Mouse (Mus musculus): ENCODE measurements at regions not wholly inside any gene's neighbourhood (a gene's known extent, or its start where the extent isn't known, plus 50 kb on each side); places are given as distances from the start of the nearest gene placed in this dataset.

- Histone ChIP-seq H3K9ac (ENCODE audit: low read length) (no peak overlapping the region), H3K4me2 (ENCODE audit: low read depth) (no peak overlapping the region), H3K4me3 (ENCODE audit: low read depth, low read length) (no peak overlapping the region), H3K9me3 (ENCODE audit: control insufficient read depth, low read length) (no peaks in the 10 kb centered on the region), H3K27ac (ENCODE audit: low read depth, low read length) (no peak overlapping the region), H3K27me3 (ENCODE audit: control insufficient read depth, insufficient read depth, low read length) (no peaks in the 10 kb centered on the region), H3K36me3 (ENCODE audit: control insufficient read depth, insufficient read depth, low read length) (no peaks in the 10 kb centered on the region), H3K4me1 (ENCODE audit: control insufficient read depth, insufficient read depth, low read length) (no peaks in the 10 kb centered on the region)
- no peak for DNase-seq (ENCODE audit: low spot score)
- no peak for ATAC-seq (ENCODE audit: insufficient read depth, low FRiP score, low TSS enrichment)
- WGBS = 91% methylated on average over 5 of the region's 5 CpGs
These were observed 59.3 kb upstream of the Rgs1 start for GRCm38 (mm10) chr1:144308313-144308712.

GRCm38 (mm10) chr1:144307854-144308285 lies 58.8 kb upstream of the Rgs1 start:
- WGBS = 94% methylated on average over 2 of the region's 2 CpGs
- ATAC-seq (ENCODE audit: insufficient read depth, low FRiP score, low TSS enrichment) = no peak
- Histone ChIP-seq H3K36me3 (ENCODE audit: control insufficient read depth, insufficient read depth, low read length) (no peaks in the 10 kb centered on the region), H3K4me1 (ENCODE audit: control insufficient read depth, insufficient read depth, low read length) (no peaks in the 10 kb centered on the region), H3K9me3 (ENCODE audit: control insufficient read depth, low read length) (no peaks in the 10 kb centered on the region), H3K27me3 (ENCODE audit: control insufficient read depth, insufficient read depth, low read length) (no peaks in the 10 kb centered on the region), H3K9ac (ENCODE audit: low read length) (no peak overlapping the region), H3K27ac (ENCODE audit: low read depth, low read length) (no peak overlapping the region), H3K4me2 (ENCODE audit: low read depth) (no peak overlapping the region), H3K4me3 (ENCODE audit: low read depth, low read length) (no peak overlapping the region)
- no peak for DNase-seq (ENCODE audit: low spot score)

GRCm38 (mm10) chr1:144307017-144307853 lies 58.2 kb upstream of the Rgs1 start:
- DNase-seq (ENCODE audit: low spot score) (no peak), ATAC-seq (ENCODE audit: insufficient read depth, low FRiP score, low TSS enrichment) (no peak)
- WGBS = 86% methylated on average over 7 of the region's 7 CpGs

GRCm38 (mm10) chr1:144306284-144306683 lies 57.2 kb upstream of the Rgs1 start:
- Histone ChIP-seq H3K36me3 (ENCODE audit: control insufficient read depth, insufficient read depth, low read length) (no peaks in the 10 kb centered on the region), H3K9ac (ENCODE audit: low read length) (no peak overlapping the region), H3K9me3 (ENCODE audit: control insufficient read depth, low read length) (no peaks in the 10 kb centered on the region), H3K4me3 (ENCODE audit: low read depth, low read length) (no peak overlapping the region), H3K27ac (ENCODE audit: low read depth, low read length) (no peak overlapping the region), H3K4me1 (ENCODE audit: control insufficient read depth, insufficient read depth, low read length) (no peaks in the 10 kb centered on the region), H3K4me2 (ENCODE audit: low read depth) (no peak overlapping the region), H3K27me3 (ENCODE audit: control insufficient read depth, insufficient read depth, low read length) (no peaks in the 10 kb centered on the region)
- DNase-seq (ENCODE audit: low spot score) = no peak
- 87% methylated on average over 2 of the region's 2 CpGs for WGBS
- ATAC-seq (ENCODE audit: insufficient read depth, low FRiP score, low TSS enrichment) = no peak

More at GRCm38 (mm10) chr1:144307017-144307853, 58.2 kb upstream of the Rgs1 start:
- Histone ChIP-seq H3K36me3 (ENCODE audit: control insufficient read depth, insufficient read depth, low read length) (no peaks in the 10 kb centered on the region), H3K27me3 (ENCODE audit: control insufficient read depth, insufficient read depth, low read length) (no peaks in the 10 kb centered on the region), H3K4me3 (ENCODE audit: low read depth, low read length) (no peak overlapping the region), H3K27ac (ENCODE audit: low read depth, low read length) (no peak overlapping the region), H3K9ac (ENCODE audit: low read length) (no peak overlapping the region), H3K4me2 (ENCODE audit: low read depth) (no peak overlapping the region), H3K4me1 (ENCODE audit: control insufficient read depth, insufficient read depth, low read length) (no peaks in the 10 kb centered on the region), H3K9me3 (ENCODE audit: control insufficient read depth, low read length) (no peaks in the 10 kb centered on the region)

GRCm38 (mm10) chr1:144300670-144301069 lies 51.6 kb upstream of the Rgs1 start:
- no peaks in the 10 kb centered on the region for H3K4me1 ChIP-seq (ENCODE audit: control insufficient read depth, insufficient read depth, low read length)
- no peaks in the 10 kb centered on the region for H3K9me3 ChIP-seq (ENCODE audit: control insufficient read depth, low read length)
- ATAC-seq (ENCODE audit: insufficient read depth, low FRiP score, low TSS enrichment) (no peak), DNase-seq (ENCODE audit: low spot score) (no peak)
- H3K9ac ChIP-seq (ENCODE audit: low read length) = no peak overlapping the region
- 89% methylated on average over 2 of the region's 2 CpGs for whole genome bisulfite sequencing
- H3K27ac ChIP-seq (ENCODE audit: low read depth, low read length) = no peak overlapping the region
- no peaks in the 10 kb centered on the region for H3K36me3 ChIP-seq (ENCODE audit: control insufficient read depth, insufficient read depth, low read length)
- H3K4me2 ChIP-seq (ENCODE audit: low read depth) = no peak overlapping the region
- no peak overlapping the region for H3K4me3 ChIP-seq (ENCODE audit: low read depth, low read length)
- H3K27me3 ChIP-seq (ENCODE audit: control insufficient read depth, insufficient read depth, low read length) = no peaks in the 10 kb centered on the region

All from neural tube, embryonic 11.5 days (tissue).